Mouse (Mus musculus): ENCODE data around the gene Gm13128.
"Not testable (repeated sequence)": the region's sequence is repeated elsewhere in the genome, so short reads cannot be mapped to it uniquely, and the experiment has no call there.

Gm13128 gene

DNA sequence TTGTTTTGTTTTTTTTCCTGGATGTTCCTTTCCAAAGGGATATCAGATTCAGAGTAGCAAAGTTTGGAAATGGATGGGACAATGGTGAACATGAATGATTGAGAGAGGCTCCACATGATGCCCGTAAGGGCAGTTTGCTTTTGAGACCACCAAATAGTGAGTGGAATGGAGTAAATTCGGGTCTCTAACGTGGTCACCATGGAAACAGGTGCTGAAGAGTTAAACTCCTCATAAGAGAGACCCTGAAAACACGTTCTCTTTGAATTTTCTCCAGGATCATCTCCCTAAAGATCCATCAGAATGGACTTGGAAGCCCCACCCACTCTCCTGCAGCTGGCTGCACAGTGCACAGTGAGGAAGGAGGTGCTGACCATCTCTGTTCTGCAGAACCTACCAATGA is at the start of gene Gm13128:
Gene Gm13128, plus strand, starts transcription at position 301 of the 400 bp plus-strand sequence.
- DNase-seq (ENCODE audit: low read depth), result not testable (repeated sequence)

DNA sequence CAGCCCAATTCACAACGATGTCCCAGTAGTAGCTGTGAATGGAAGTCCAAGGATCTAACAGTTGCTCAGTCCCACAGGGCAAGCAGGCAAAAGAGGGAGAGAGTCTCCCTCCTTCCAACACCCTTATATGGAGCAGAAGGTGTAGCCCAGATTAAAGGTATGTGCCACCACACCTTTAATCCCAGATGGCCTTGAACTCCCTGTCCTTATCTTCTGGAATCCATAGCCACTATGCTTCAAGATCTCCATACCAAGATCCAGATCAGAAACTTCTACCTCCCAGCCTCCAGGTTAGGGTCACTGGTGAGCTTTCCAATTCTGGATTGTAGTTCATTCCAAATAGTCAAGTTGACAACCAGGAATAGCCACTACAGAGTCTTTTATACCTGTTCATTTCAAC is 49.7 kb upstream of the Gm13128 start, which contains the start of gene Pramel5:
Gene Pramel5, minus strand, starts transcription at position 101 of the 400 bp plus-strand sequence.
- not testable (repeated sequence) for DNase-seq (ENCODE audit: low read depth)

DNA sequence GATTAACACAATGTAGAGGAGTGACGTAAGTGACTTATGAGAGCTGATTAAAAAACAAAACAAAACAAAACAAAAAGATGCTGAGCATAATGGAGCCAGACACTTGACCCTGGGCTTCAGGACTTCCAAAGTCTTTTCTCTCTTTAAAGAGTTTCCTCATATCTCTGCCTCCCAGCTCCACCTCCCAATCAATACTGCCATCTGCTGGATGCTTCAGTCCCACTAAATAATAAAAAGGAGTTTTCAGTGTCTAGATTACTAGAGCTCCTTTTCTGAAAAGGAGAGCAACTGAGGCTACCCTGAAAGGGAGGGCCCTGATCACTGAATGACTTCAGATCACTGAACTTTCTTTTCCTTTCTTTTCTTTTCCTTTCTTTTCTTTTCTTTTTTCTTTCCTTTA is 30.6 kb upstream of the Gm13128 start:
- not testable (repeated sequence) for DNase-seq (ENCODE audit: low read depth)

DNA sequence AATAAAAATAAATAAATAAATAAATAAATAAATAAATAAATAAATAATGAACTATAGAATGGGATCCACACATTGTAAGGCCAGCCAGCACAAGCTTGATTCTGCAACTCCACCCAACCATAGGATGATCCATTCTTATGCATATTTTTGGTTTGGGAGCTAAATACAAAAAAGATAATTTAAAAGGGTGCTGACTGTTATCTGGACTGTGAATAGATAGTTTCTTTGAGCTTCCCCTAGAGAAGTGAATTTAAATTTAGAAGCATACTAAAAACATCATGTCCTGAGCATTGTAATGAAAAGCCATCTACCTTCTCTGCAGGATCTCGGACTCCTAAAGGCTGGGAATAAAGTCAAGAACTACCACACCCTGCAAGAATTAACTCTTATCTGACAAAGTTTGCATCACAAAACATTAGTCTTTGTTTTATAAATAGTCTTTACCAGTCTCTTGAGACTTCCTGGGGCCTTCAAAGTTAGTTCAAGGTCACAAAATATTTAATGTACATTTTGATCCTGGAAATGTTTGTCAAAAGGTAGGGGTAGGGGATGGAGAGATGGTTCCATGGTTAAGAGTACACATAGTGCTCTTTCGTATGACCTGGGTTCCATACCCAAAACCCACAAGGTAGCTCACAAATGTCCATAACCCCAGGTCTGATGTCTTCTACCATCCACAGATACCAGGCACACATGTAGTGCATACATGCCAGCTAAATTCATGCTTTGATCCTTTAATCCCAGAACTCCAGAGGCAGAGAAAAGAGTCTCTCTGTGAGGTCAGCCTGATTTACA is 17.2 kb upstream of the Gm13128 start:
- not testable (repeated sequence) for DNase-seq (ENCODE audit: low read depth)

DNA sequence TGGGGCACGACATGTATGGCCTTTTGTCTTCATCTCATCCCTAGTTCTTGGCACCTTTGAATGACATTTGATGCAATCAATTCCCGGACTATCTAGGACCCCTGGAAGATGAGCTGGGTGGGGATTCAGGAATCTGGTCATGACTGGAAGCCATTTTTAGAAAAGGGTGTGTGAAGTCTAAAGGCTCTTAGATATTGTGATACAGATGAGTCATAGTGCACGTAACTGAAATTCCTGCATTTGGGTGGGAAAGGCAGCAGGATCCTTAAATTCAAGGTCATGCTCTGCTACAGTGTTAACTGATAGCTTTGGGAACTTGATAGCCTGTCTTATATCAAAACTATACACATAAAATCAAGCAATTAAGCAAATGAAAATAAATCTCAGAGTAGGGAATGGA is 5.8 kb downstream of the Gm13128 start:
- DNase-seq (ENCODE audit: low read depth), result not testable (repeated sequence)

DNA sequence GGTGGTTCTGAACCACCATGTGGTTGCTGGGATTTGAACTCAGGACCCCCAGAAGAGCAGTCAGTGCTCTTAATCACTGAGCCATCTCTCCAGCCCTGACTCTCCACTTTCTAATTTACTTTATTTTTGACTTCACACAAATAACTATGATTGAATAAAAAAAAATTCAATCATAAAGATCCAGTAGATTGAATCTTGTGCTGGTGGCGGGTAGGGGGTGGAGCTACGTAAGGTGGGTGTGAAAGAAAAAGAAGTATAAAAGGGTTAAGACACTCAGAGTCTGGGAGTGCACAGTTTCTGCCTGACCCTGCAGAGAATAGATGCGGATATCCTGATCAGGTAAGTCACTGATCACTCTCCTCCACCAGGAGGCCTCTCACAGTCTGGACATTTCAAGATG is 27.6 kb downstream of the Gm13128 start, which contains the start of gene Gm13119:
Gene Gm13119, plus strand, starts transcription at position 301 of the 400 bp plus-strand sequence.
- not testable (repeated sequence) for DNase-seq (ENCODE audit: low read depth)

DNA sequence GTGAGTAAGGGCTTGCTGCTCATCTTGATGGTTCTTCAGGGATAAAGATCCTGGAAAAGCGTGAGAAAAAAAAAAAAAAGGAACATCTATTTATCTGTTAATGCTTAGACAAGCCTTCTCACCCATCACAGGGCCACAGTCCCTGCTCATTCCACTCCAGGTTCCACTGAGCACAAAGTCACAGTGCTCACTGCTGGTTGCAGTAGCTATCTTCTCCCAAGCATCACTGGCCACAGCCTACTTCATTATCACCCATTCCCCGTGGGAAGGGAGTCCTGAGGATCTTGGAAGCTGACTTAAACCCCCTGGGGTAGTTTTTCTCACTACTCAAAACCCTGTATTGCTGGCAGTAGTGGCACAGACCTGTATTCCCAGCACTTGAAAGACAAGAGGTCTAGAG is 47.9 kb downstream of the Gm13128 start, which contains the start of gene Pramef20:
Gene Pramef20, minus strand, starts transcription at position 23 of the 400 bp plus-strand sequence.
- DNase-seq (ENCODE audit: low read depth), result no peak
